Mouse (Mus musculus) urinary bladder, adult 18-20 months (tissue): Measurements from ENCODE around the gene Plk2.
"Not testable (repeated sequence)": the region's sequence is repeated elsewhere in the genome, so short reads cannot be mapped to it uniquely, and the experiment has no call there.

Experiments
- DNase-seq, 2 experiments: peaks; one replicate each; pipeline ENCODE4 v3.0.0; 2022; ENCODE audit warnings: low spot score in 2 of 2, mixed read lengths in 2 of 2

Plk2 gene

GRCm38 (mm10) chr13:110394291-110395178 lies at the start of gene Plk2:
Gene Plk2 (plus strand): TSS chr13:110395046.
- DNase-seq, result peak; percentile 88 to 98

GRCm38 (mm10) chr13:110346707-110347106 lies 48.1 kb upstream of the Plk2 start:
- no peak for DNase-seq

GRCm38 (mm10) chr13:110351051-110351450 lies 43.8 kb upstream of the Plk2 start:
- DNase-seq, result no peak

GRCm38 (mm10) chr13:110356941-110357340 lies 37.9 kb upstream of the Plk2 start, which contains the start of gene Gapt:
Gene Gapt (minus strand): TSS chr13:110357199.
- no peak for DNase-seq

GRCm38 (mm10) chr13:110363722-110364121 lies 31.1 kb upstream of the Plk2 start:
- no peak for DNase-seq

- no peak for DNase-seq
Measured at GRCm38 (mm10) chr13:110366477-110366876, 28.4 kb upstream of the Plk2 start.

GRCm38 (mm10) chr13:110367961-110368555 lies 26.8 kb upstream of the Plk2 start:
- no peak for DNase-seq

GRCm38 (mm10) chr13:110368556-110369040 lies 26.2 kb upstream of the Plk2 start:
- DNase-seq, result peak; percentile 21 to 22

GRCm38 (mm10) chr13:110369673-110370072 lies 25.2 kb upstream of the Plk2 start:
- no peak for DNase-seq

- DNase-seq, result no peak
Measured at GRCm38 (mm10) chr13:110382447-110382901, 12.4 kb upstream of the Plk2 start.

GRCm38 (mm10) chr13:110384514-110384913 lies 10.3 kb upstream of the Plk2 start:
- DNase-seq, result no peak

- DNase-seq, result peak; percentile 36 to 37
Measured at GRCm38 (mm10) chr13:110392210-110392609, 2.6 kb upstream of the Plk2 start.

GRCm38 (mm10) chr13:110392631-110393030 lies 2.2 kb upstream of the Plk2 start:
- no peak for DNase-seq

- DNase-seq, result no peak
Measured at GRCm38 (mm10) chr13:110395179-110395794, 441 bp downstream of the Plk2 start.

- no peak for DNase-seq
Measured at GRCm38 (mm10) chr13:110395916-110396685, 1.3 kb downstream of the Plk2 start.

GRCm38 (mm10) chr13:110397750-110398149 lies 2.9 kb downstream of the Plk2 start:
- no peak for DNase-seq

GRCm38 (mm10) chr13:110398513-110399270 lies 3.8 kb downstream of the Plk2 start:
- DNase-seq, result no peak

GRCm38 (mm10) chr13:110401443-110401842 lies 6.6 kb downstream of the Plk2 start:
- no peak for DNase-seq

GRCm38 (mm10) chr13:110401877-110402276 lies 7.0 kb downstream of the Plk2 start:
- DNase-seq, result no peak

GRCm38 (mm10) chr13:110404059-110404458 lies 9.2 kb downstream of the Plk2 start:
- no peak for DNase-seq

GRCm38 (mm10) chr13:110404686-110405085 lies 9.8 kb downstream of the Plk2 start:
- DNase-seq, result not testable (repeated sequence)
